Mouse (Mus musculus) common myeloid progenitor, adult 5-6 weeks (primary cell): Measurements from ENCODE around the gene Angptl8. TPM values are rescaled to one million over a fixed set of nuclear protein-coding genes. Genes with fewer than 3 reads are reported as not detected.
"Not testable (repeated sequence)": the region's sequence is repeated elsewhere in the genome, so short reads cannot be mapped to it uniquely, and the experiment has no call there.

Experiments
- ATAC-seq: replicated peaks from 2 replicates; pipeline ENCODE4 v1.8.0; 2016; ENCODE audit warnings: low read depth, mild to moderate bottlenecking, moderate TSS enrichment, inconsistent platforms; ENCODE audit not compliant: poor library complexity, severe bottlenecking
- total RNA-seq: library from RNA; stranded (forward); fragments of 200-1000, 187-1606 nt; gene quantifications from 2 replicates; pipeline ENCODE4 v1.2.3, GENCODE M21; 2017

Angptl8 gene
- total RNA-seq, 1 experiment from 2014 or later: not detected

GRCm38 (mm10) chr9:21846755-21847341 lies 11.5 kb downstream of the Angptl8 start:
- ATAC-seq: no peak

- ATAC-seq: no peak
These were observed 12.1 kb downstream of the Angptl8 start for GRCm38 (mm10) chr9:21847425-21847824.

- ATAC-seq: no peak
These were observed 12.6 kb downstream of the Angptl8 start for GRCm38 (mm10) chr9:21847926-21848325.

- no peak for ATAC-seq
These were observed 14.7 kb downstream of the Angptl8 start for GRCm38 (mm10) chr9:21849691-21850677.

GRCm38 (mm10) chr9:21851084-21851483 lies 15.8 kb downstream of the Angptl8 start:
- ATAC-seq: no peak

GRCm38 (mm10) chr9:21852128-21853091 lies 17.1 kb downstream of the Angptl8 start, which contains the start of gene Dock6:
Gene Dock6 (minus strand): TSS chr9:21852635.
- peak; percentile 96 for ATAC-seq

GRCm38 (mm10) chr9:21853961-21854360 lies 18.7 kb downstream of the Angptl8 start:
- ATAC-seq: no peak

- no peak for ATAC-seq
These were observed 19.6 kb downstream of the Angptl8 start for GRCm38 (mm10) chr9:21854894-21855293.

- ATAC-seq: no peak
These were observed 22.2 kb downstream of the Angptl8 start for GRCm38 (mm10) chr9:21857501-21857900.

GRCm38 (mm10) chr9:21858084-21858483 lies 22.8 kb downstream of the Angptl8 start:
- ATAC-seq: no peak

- ATAC-seq: no peak
These were observed 24.3 kb downstream of the Angptl8 start for GRCm38 (mm10) chr9:21859606-21860005.

GRCm38 (mm10) chr9:21860349-21860748 lies 25.0 kb downstream of the Angptl8 start:
- ATAC-seq: not testable (repeated sequence)

GRCm38 (mm10) chr9:21862181-21862580 lies 26.9 kb downstream of the Angptl8 start:
- no peak for ATAC-seq

- ATAC-seq: no peak
These were observed 30.5 kb downstream of the Angptl8 start for GRCm38 (mm10) chr9:21865673-21866398.

GRCm38 (mm10) chr9:21866641-21867040 lies 31.3 kb downstream of the Angptl8 start:
- no peak for ATAC-seq

- ATAC-seq: no peak
These were observed 32.4 kb downstream of the Angptl8 start for GRCm38 (mm10) chr9:21867726-21868125.

GRCm38 (mm10) chr9:21869290-21869689 lies 34.0 kb downstream of the Angptl8 start:
- not testable (repeated sequence) for ATAC-seq

- ATAC-seq: peak; percentile 90
These were observed 35.7 kb downstream of the Angptl8 start for GRCm38 (mm10) chr9:21870879-21871524.

- no peak for ATAC-seq
These were observed 36.9 kb downstream of the Angptl8 start for GRCm38 (mm10) chr9:21872204-21872603.
